Mouse (Mus musculus) CD4-positive, CD25-positive, alpha-beta regulatory T cell, adult 4 months (primary cell): ENCODE data around the gene Mmrn1. TPM values are rescaled to one million over a fixed set of nuclear protein-coding genes. Genes with fewer than 3 reads are reported as not detected.
"Not testable (repeated sequence)": the region's sequence is repeated elsewhere in the genome, so short reads cannot be mapped to it uniquely, and the experiment has no call there.

Source experiments
- ATAC-seq: one replicate; pipeline ENCODE4 v1.8.0; 2017
- polyA plus RNA-seq, 2 experiments: library from polyadenylated mRNA; unstranded; fragments of 100-300 nt; shearing (Covaris generic); gene quantifications; one replicate each; pipeline ENCODE4 v1.2.1; 2017

Gene Mmrn1
- polyA plus RNA-seq = not detected

DNA sequence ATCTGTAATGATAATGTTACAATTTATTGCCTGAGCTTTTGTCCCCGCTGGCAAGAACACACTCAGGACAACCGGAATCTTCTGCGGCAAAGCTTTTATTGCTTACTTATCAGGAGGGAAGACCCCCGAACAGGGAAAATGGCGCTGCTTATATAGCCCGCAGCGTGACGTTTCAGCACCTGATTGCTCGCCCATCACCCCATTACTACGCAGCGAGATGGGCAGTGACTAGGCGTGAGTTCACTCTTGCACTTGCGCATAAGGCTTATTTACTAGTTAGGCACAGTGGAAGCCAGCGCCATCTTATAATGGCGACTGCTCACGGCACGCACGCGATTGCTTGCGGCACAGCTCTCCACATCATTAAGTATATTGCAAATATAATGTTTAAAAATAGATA is at the start of gene Mmrn1:
Gene Mmrn1, plus strand, starts transcription at position 301 of the 400 bp plus-strand sequence.
- ATAC-seq = not testable (repeated sequence)

DNA sequence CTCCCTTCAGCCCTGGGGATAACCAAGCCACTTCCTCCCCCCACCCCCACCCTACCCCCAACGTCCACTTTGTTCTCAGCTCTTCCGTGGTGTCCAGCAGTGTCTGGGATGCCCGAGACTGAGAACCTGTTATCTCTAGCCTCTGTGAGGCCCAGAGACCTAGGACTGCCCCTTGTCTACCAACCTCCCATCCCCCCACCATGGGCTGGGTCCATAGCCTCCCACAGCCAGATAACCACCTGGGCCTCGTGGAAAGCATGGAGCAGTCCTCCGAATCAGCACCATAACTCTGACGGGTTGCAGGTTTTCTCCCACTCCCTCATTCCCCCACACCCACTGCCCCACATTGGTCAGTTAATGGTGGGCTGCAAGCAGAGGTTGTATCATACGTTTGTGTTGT is 44.4 kb upstream of the Mmrn1 start:
- ATAC-seq = no peak

DNA sequence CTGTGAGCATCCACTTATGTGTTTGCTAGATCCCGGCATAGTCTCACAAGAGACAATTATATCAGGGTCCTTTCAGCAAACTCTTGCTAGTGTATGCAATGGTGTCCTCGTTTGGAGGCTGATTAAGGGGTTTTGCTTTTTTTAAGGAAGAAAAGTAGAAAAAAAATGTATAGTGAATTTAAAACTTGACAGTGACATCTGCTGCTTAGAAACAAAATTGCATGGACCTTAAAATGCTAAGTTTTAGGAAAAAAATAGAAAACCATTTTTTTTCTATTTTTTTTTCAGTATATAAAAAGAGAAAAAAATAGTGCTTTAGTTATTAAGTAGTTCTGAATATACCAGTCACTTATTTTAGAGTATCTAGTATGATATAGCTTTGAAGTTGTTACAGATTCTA is 43.2 kb upstream of the Mmrn1 start:
- no peak for ATAC-seq

DNA sequence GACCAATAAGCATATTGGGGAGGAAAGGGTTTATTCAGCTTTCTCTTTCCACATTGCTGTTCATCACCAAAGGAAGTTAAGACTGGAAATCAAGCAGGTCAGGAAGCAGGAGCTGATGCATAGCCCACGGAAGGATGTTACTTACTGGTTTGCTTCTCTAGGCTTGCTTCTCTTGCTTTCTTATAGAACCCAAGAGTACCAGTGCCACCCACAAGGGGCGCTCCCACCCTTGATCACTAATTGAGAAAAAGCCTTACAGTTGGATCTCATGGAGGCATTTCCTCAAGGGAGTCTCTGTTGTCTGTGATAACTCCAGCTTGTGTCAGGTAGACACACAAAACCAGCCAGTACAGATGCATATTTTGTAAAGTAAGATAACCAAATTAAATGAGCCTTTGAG is 17.5 kb upstream of the Mmrn1 start:
- ATAC-seq = no peak

DNA sequence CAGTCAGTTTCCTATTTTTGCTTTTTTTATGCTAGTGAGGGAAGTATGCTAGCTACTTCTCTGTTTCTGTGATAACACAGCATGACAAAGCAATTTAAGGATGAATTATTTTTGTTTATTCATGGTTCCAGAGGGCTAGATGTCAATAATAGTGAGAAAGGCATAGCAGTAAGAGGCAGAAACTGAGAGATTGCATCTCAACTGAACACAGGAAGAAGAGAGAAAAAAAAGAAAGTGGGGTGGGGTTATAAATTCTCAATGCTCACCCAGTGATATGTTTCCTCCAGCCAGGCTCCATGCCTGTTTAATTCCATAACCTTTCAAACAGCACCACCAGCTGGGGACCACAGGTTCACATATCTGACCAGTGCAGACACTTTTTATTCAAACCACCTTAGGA is 6.6 kb downstream of the Mmrn1 start:
- ATAC-seq = no peak

DNA sequence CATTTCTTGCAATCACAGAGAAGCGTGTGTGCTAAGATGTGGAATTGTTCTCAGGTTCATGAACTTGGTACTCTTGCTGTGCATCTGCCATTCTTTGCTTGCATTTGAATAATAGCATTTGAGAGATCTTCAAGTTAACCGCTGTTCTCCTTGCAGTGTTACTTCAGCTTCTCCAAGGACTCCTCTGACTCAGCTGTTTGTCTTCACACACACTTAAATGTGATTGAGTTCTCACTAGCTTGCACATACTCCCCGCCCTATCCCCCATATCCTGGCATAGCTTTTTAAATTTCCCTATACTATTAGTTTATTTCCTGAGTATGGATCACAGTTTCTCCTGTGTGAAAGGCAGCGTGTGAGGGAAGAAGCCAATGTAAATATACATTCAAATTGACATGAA is 10.1 kb downstream of the Mmrn1 start:
- no peak for ATAC-seq

DNA sequence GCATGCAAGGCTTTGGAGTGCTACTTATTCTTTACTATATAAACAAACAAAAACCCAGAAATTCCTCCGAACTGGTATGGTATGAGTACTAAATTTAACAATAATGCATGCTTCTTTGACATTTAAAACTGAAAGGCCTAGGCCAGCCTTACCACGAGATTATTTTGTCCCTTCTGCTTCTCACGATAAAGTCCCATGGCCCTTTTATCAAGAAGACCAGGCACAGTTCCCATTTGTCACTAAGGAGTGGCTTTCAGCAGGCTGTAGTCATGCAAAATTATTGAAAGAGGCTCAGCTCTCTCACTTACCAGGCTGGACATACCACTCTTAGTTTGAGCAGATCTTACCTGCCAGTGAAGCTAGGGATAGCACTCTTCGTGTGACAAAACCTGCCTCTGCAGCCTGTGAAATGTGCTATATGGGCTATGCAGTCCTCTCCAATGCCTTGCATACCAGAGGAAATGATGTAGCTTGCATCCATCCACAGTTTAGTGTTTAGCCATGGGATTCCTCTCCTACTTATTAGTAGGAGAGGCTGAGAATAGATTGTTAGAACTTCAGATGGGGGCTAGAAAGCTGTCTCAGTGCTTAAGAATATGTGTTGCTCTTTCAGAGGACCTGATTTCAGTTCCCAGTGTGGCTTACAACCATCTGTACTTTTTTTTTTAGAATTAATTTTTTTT is 10.8 kb downstream of the Mmrn1 start:
- ATAC-seq = no peak

DNA sequence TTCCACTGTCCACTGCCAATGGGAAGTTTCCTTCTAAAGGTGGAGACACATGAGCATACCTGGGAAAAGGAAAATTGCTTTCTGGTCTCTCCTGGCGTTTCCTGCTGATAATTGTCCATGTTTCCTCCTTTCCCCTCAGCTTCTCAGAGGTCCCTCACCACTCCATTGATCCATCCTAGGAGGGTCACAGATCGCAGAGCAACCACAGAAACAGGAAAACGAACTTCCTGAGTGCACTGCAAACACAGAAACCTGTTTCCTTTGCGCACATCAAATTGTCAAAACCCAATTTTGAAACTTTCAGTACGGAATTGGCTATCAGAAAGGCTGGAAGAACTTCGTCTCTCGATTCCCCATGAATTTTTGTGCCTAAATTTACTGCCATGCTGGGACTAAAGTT is 19.4 kb downstream of the Mmrn1 start:
- ATAC-seq = no peak

DNA sequence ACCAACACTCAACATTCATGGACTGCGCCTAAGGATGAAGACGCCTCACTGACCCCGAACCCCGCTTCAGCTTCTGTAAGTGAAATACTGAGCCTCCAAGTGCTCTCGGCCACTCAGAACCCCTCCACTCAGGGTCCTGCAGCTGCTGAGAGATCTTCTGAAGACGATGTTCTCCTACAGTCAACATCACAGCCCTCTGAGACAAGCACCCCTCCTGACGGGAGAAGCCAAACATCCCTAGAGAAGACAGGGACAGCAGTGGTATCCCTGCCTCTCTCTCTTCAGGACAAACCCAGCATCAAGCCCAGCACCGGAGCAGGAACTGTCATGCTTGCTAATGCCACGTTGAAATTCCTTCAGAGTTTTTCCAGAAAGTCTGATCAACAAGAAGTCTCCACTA is 19.8 kb downstream of the Mmrn1 start:
- no peak for ATAC-seq

DNA sequence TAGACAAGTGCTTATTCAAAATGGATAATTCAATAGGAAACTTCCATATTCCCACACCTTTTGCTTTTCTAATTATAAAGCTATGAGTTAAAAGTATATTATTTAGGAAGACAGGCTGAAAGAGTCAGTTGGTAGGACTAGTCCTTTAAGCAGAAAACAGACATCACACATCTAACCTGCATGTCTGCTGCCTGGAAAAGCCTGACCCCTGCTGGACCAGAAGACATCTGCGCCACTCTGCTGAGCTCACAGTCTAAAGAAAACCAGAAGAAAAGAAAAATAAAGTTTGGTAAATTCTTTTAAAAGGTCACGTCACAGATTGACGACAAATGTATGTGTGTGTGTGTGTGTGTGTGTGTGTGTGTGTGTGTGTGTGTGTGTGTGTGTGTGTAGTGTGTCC is 25.6 kb downstream of the Mmrn1 start:
- no peak for ATAC-seq

DNA sequence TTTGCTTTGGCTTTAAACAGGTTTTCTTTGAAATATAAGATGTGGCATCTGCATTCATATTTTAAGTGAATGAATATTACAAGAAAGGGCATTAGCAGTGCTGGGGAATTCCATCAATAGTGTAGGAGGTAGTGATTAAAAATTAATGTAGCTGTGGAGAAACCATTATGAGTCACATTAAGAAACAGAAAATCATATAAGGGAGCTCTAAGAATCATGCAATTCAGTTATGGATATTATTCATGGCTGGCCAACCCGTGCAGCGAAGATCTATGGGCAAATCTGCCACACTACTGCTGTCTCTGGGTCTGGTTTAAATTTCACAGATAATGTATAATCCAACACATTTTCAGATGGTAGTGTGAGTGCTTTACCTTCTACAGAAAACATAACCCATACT is 36.5 kb downstream of the Mmrn1 start:
- ATAC-seq = no peak

DNA sequence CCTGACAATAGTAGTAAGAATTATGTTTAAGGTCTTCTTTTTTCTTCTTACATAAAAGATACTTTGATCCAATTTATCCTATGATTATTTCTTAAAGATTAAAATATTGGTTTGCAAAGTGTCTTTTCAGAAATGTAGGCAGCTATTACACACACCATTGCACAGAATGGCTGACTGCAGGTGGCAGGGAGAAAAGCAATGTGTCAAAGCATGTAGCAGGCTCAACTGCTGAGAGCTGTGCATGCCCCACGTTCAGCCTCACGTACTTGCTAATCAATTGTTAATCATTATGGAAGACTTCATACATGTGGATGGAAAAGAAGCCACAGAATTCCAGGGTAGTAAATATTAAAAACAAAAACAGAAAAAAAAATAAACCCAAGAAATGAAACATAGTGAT is 37.1 kb downstream of the Mmrn1 start:
- ATAC-seq = no peak

DNA sequence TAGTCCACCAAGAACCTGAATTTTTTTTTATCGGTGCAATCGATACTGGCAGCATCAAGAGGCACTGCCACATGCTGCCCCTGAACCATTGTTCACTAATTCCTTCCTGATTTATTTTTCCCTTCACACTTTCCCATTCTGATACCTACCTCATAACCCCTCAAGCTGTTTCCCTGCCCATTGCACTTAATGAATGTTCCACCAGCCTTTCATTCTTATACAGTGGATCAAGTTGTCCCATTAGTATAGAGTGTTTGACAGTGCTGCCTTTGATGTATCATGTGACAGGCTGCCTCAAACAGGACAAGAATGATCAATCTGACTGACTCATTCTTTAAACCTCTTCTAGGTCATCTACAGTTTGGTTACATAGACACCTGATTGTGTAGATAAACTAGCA is 37.9 kb downstream of the Mmrn1 start:
- ATAC-seq = no peak

DNA sequence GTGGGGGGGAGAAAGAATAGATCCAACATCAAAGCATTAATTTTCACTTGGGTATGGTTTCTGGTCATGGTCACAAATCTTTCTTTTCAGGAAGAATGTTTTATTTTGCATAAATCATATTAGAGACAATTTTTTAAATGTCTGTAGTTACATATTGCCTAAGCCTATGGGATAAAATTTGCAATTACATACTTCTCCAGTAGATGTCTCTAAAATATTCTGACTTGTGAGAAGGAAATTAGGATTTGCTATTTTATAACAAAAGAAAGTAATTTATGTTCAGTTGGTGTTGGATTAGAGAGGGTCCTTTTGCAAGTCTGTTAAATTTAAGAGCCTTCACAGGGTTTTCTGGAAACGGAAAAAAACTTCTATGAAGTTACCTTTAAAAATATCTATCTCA is 39.0 kb downstream of the Mmrn1 start:
- ATAC-seq = no peak

DNA sequence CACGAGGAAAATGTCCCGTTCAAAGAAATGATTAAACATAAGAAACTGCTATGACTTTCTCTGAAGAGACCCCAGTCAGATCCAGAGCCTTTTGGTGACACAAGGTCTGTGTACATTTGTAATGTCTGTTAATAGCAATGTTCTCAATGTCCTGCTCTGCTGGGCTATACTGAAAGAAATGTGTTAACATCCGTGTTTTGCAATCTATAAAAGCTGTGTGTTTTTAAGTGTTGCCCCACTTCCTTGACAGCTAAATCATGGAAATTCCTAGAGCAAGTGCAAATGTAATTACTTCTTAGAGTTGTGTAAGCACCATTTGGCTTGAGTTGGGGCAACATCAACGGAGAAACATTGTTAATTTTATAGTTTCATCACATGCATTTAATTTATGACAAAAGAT is 42.2 kb downstream of the Mmrn1 start:
- ATAC-seq = no peak

DNA sequence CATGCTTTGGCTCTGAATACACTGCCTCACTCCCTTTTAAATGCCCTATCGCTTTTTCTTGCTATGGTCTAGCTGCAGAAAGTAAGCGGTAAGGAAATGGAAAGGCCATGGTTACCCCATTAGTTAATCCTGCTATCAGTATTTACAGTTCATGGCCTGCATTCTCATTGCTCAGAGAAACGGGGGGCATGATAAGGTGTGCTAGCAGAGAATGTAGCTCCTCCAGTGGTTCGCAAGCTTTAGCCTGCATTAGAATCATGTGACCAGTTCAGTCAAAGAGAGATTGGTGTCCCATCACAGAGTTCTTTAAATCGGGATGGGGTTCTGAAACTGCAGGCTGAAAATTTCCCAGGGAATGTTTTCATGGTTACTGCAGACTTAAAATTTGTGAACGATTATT is 44.6 kb downstream of the Mmrn1 start:
- ATAC-seq = no peak

DNA sequence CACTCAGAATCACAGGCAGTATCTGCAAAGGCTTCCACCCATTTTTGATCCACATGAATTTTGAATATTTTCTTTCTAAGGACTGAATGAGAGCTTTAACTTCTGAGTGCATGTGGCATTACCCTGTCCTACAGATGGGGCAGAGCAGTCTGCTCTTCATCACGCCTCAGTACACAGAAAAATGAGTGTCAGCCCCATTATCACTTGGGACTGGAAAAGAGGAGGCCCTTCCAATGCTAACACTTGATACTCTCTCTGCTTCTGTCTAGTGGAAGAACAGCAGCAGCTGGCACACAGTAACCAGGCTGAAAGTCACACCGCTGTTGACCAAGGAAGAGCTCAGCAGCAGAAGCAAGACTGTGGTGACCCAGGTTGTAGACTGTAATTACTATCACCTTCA is 46.0 kb downstream of the Mmrn1 start:
- no peak for ATAC-seq

DNA sequence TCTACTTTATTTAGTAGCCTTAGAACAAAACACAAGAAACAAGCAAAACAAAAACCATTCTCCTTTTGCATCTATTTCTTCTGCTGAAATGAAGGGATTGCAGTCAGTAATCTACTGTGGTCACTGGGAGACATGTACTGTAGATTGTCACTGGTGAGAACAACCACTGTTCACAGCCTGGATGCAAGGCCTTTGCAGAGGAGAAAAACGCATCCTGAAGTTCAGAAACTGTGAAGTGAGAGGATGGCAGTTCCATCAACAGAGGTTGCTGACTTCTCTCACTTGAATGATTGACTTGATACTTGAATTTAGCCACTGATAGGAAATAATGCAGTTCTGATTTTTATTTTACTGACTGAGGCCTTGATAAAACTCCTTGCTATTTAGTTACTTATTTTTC is 53.8 kb downstream of the Mmrn1 start:
- ATAC-seq = no peak

DNA sequence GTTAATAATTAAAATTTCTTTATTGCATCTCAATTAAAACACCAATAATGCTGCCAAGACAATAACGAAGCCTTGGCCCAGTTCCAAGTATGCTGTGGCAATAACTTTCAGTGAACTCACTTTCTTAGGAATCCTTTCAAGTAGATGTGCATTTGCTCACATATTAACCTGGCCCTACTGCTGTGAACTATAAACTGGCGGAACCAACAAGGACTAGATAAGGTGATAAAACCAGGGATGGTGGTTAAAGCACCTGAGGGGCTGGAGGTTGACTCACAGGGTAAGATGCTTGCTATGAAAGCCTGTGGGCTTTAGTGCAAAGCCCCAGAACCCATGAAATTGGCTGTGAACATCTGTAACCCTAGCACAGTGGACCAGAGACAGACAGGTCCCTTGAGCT is 54.3 kb downstream of the Mmrn1 start:
- no peak for ATAC-seq

DNA sequence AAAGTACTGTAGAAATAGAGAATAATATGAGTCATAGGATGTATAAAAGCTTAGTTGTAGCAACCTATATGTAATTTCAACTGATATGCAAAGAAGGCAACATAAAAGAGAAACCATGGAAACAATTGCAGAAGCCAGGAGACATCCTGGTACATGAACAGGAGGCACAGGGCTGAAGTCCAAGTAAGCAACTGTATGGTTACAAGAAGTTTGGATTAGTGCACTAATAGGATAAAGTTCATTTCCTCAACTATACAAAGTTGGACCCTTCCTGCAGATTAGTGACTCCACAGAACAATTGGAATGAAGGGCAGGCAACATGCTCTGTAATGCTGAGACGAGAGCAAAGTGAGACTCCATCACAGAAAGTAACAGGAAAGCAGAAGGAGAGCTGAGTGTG is 59.6 kb downstream of the Mmrn1 start:
- no peak for ATAC-seq

DNA sequence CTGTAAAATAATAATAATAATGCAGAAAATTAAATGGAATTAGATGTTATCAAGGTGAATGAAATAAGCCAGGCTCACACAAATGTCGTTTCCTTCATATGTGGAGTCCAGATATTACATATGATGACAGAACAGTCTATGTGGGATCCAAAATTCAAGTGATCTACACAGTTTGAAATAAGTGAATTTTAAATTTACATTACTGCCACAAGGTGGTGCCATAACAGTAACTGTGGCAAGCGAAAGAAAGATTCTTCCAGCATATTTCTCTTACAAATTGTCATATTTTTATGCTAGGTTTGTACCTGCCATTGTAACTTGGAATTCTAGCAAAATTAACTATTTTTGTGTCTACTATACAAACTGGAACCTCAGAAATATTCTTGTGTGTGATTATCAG is 61.1 kb downstream of the Mmrn1 start:
- no peak for ATAC-seq

DNA sequence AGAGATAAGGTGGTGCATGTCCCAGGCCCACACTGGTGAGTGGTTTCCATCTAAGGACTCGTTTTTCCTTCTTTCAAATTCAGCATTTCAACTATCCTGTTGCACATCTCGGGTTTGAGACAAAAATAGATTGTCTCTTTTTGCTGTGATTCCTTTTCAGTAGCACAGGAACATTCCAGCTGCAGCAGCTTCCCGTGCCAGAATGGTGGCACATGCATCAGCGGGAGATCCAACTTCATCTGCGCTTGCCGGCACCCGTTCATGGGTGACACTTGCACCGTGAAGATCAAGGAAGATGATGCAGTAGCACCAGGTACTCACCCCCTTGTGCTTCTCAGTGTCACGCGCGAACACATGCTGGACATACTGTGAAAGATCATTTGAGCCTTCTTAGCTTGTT is 62.1 kb downstream of the Mmrn1 start:
- ATAC-seq = no peak

DNA sequence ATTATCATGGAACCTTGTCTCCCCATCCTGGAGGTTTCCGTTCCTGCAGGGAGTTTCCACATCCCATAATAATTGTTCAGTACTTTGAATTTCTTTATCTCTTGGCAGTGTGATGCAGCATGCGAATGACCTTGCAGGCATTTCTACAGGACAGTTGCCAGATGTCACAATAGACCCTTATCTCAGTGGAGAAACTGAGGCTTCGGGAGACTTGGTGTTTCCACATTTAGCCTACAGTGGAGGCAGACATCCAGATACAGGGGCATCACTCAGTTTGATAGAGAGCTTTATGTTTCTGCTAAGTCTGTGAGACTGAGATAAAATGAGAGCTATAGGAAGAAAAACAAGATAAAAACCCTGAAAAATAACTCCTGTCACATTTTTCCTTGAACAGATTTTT is 63.0 kb downstream of the Mmrn1 start:
- no peak for ATAC-seq

DNA sequence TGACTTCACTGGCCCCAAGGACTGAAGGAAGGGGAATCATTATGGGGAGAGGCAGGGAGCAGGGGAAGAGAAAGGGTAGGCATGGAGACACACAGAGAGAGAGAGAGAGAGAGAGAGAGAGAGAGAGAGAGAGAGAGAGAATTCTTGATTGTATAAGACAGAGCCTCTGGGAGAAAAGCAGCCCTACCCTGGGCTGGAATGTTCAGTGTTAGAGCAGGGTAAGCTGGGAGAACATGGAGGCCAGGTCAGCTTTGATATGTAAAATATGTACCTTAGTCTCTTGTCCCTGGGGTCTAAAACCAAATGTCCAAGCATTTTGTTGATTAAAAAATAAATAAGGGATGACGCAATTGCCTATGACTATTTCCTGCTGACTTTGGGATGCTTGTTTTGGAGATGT is 67.6 kb downstream of the Mmrn1 start:
- no peak for ATAC-seq

DNA sequence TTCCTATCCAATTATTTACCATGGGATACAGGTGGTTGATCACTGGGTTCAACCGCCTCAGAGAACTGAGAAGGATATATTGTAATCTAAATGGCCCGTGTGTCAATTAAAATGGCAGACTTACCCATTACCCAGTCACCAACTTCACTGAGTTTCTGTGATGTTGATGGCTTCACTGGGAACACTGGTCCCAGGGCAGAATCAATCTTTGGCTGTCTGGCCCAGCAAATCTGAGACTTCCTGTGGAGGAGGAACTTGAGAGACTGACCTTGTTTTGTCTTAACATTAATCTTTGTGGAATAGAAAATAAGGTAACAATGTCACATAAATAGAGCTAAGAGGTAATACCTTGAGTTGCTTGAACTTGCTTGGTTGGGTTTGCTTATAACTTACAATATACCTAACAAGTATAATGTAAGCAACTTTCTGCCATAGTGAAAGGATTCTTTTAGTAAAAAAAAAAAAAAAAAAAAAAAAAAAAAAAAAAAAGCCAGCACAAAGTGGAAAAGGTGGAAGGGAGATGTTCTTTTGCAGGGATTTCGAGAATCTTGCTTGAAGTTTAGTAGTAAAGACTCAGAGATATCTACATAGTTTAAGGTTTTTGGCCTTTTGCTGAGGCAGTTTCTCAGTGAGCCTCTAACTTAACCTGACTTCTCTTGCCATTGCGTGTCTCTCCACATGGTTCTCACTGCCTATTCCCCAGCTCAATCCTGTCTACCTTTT is 68.8 kb downstream of the Mmrn1 start:
- no peak for ATAC-seq
